In the genomic region with DNA sequence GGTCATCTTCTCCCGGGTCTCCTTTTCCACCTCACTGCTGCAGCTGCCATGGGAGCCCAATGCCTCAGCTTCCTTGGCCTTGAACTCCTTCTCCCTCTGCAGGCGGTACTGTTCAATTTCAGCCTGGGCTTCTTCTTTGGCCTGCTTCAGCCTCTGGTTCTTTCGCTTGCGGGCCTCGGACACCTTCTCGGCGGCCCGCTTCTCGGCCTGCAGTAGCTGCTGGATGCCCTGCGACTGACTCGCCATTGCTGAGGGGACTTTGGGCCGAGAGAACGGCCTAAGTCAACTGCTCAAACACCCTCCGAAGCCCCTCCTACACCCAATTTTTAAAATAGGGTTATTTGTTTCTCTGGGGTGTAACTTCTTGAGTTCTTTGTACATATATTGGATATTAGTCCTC, we compare ENCODE assay signal across 7 mouse cellular contexts.
DNase-seq lines count a peak whose midpoint lies in the region; ATAC-seq lines count a peak whose summit lies in the region.

No protein-coding gene starts in this region.

- DNase-seq in MEL-GATA-1-ER (ENCODE audit: extremely low read depth, low read depth) = peak; percentile 0
- peak; percentile 7 for DNase-seq in adrenal gland, postnatal 14 days
- DNase-seq in cerebellum, adult 9-10 months = peak; percentile 5
- DNase-seq in heart, adult 18-20 months = peak; percentile 2 to 35
- DNase-seq in kidney, postnatal 4 days = peak; percentile 3 to 13
- peak; percentile 6 for DNase-seq in testis, postnatal 14 days (ENCODE audit: low spot score)

- peak; percentile 54; the same call in 1 of the 2 replicates for ATAC-seq in megakaryocyte, adult 5-6 weeks (ENCODE audit: poor library complexity, severe bottlenecking)

Comparison
In these comparisons a context has a peak if more than half of its experiments do, and no peak if none do; other contexts are left out.
1. Peak in every context shown above with its lines: DNase-seq and ATAC-seq.